Mouse (Mus musculus): ENCODE results near the gene Mfsd12. TPM values are rescaled to one million over a fixed set of nuclear protein-coding genes. Genes with fewer than 3 reads are reported as not detected.
A peak's percentile ranks its signal among the peaks of the same experiment; 100 is the strongest.

Gene Mfsd12
- total and polyA plus RNA-seq, 3 experiments: 22.5 to 29.0 TPM; not detected in 1

DNA sequence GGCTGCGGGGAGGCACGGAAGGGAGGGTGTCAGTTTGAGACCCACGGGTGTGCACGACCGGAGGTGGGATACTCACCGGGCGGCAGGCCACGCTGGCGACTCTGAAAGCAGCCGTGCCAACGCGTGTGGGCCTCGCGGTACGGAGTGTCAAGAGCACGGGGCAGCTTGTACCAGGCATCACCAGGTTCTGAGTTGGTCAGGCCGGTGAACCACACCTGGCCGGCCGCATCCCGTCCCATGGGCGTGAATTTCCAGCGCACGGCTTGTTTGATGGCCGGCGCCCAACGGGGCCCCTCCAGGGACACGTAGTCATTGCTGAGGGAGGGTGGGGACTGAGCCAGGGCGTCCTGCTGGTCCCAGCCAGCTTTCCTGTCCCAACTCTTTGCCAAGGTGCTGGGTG lies 7.4 kb downstream of the Mfsd12 start:
- peaks cover 0 to 5% of the 10 kb centered on the region in 2 experiments; a peak in 1 of 4 replicates for H3K4me1 ChIP-seq (ENCODE audit: control insufficient read depth in 1 of 2, insufficient read depth in 2 of 2, low read length in 2 of 2)
- H3K9me3 ChIP-seq (replicated peaks; ENCODE audit: insufficient read depth, low read length): no peaks in the 10 kb centered on the region
- no peaks in the 10 kb centered on the region for H3K27me3 ChIP-seq (ENCODE audit: control insufficient read depth in 1 of 2, insufficient read depth in 2 of 2, low read length in 2 of 2)
- peaks cover 3% of the 10 kb centered on the region; the same call in 1 of the 2 replicates for H3K79me2 ChIP-seq (ENCODE audit: control insufficient read depth, insufficient read depth, low read length, poor library complexity)
- no peak overlapping the region for H3K9ac ChIP-seq (ENCODE audit: control insufficient read depth, low read depth, low read length, poor library complexity, severe bottlenecking)
- H3K36me3 ChIP-seq (ENCODE audit: control insufficient read depth in 1 of 2, insufficient read depth in 2 of 2, low read length in 2 of 2): peaks cover 0 to 3% of the 10 kb centered on the region in 2 experiments; a peak in 1 of 4 replicates
- no peak overlapping the region for H3K27ac ChIP-seq (ENCODE audit: control insufficient read depth, low read depth, low read length)
- TF ChIP-seq BHLHE40 (IDR thresholded peaks at IDR 0.05; ENCODE audit: borderline replicate concordance, low read depth, low read length): no peak
- TF ChIP-seq RAD21 (IDR thresholded peaks at IDR 0.05; ENCODE audit: low read depth, low read length): no peak
- TF ChIP-seq ZNF384 (IDR thresholded peaks at IDR 0.05; ENCODE audit: low read depth, low read length): no peak
- no peak for TF ChIP-seq MAFK (IDR thresholded peaks at IDR 0.05; ENCODE audit: borderline replicate concordance, low read depth, low read length)
- TF ChIP-seq MAZ (IDR thresholded peaks at IDR 0.05; ENCODE audit: low read depth, low read length): no peak
- no peak; the same call in 1 of the 2 replicates for TF ChIP-seq ZMIZ1 (IDR thresholded peaks at IDR 0.05; ENCODE audit: low read depth, low read length)
- TF ChIP-seq CTCF (IDR thresholded peaks at IDR 0.05 in 2 of 3, conservative IDR thresholded peaks at IDR 0.05 in 1 of 3; ENCODE audit: control insufficient read depth in 1 of 3, insufficient read depth in 1 of 3, low read depth in 2 of 3, low read length in 3 of 3, poor library complexity in 1 of 3, severe bottlenecking in 1 of 3): no peak
- no peak for TF ChIP-seq NRF1 (IDR thresholded peaks at IDR 0.05; ENCODE audit: insufficient read depth, low read depth, low read length, poor library complexity, severe bottlenecking)
- TF ChIP-seq SIN3A (IDR thresholded peaks at IDR 0.05; ENCODE audit: low read length): no peak
- no peak for TF ChIP-seq USF1 (IDR thresholded peaks at IDR 0.05; ENCODE audit: low read depth, low read length)
- no peak for TF ChIP-seq MXI1 (IDR thresholded peaks at IDR 0.05; ENCODE audit: low read depth, low read length)
- no peak for TF ChIP-seq POLR2AphosphoS5 (IDR thresholded peaks at IDR 0.05; ENCODE audit: borderline replicate concordance, low read depth, low read length)
- TF ChIP-seq TCF12 (IDR thresholded peaks at IDR 0.05; ENCODE audit: low read depth, low read length): no peak
- TF ChIP-seq ZC3H11A (IDR thresholded peaks at IDR 0.05; ENCODE audit: low read depth, low read length): no peak
- TF ChIP-seq HCFC1 (IDR thresholded peaks at IDR 0.05; ENCODE audit: low read depth, low read length): no peak
- no peak for TF ChIP-seq POLR2AphosphoS2 (IDR thresholded peaks at IDR 0.05; ENCODE audit: low read length)
- no peak for TF ChIP-seq CHD2 (IDR thresholded peaks at IDR 0.05; ENCODE audit: low read length)
- TF ChIP-seq CHD1 (IDR thresholded peaks at IDR 0.05; ENCODE audit: low read depth, low read length): no peak
- no peak for DNase-seq (ENCODE audit: low read depth, low spot score)
- no peak overlapping the region for H3K4me3 ChIP-seq (ENCODE audit: control insufficient read depth in 1 of 2, insufficient read depth in 1 of 2, low read depth in 2 of 2, low read length in 2 of 2)

DNA sequence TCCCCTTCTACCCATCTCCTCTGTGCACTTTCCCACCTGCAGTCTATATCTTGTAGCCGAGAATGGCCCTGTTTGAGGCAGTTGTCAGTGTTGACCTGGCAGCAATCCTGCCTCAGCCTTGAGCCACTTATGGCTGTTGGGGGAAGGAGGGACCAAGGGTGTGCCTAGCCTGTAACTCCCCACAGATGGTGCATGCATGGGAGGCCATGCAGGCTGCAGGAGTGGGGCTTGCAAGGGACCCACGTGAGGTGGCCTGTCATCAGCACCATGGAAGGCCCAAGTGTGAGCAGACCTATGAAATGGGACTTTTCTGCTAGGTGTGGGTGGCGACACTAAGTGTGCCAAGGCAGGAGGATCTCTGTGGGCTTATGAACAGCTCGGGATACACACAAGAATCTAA lies 7.8 kb downstream of the Mfsd12 start:
- no peak for DNase-seq (ENCODE audit: low read depth, low spot score)
- H3K9ac ChIP-seq (ENCODE audit: control insufficient read depth, low read depth, low read length, poor library complexity, severe bottlenecking): no peak overlapping the region
- H3K4me3 ChIP-seq (ENCODE audit: control insufficient read depth in 1 of 2, insufficient read depth in 1 of 2, low read depth in 2 of 2, low read length in 2 of 2): no peak overlapping the region
- no peaks in the 10 kb centered on the region for H3K9me3 ChIP-seq (replicated peaks; ENCODE audit: insufficient read depth, low read length)
- peaks cover 0 to 5% of the 10 kb centered on the region in 2 experiments; a peak in 1 of 4 replicates for H3K4me1 ChIP-seq (ENCODE audit: control insufficient read depth in 1 of 2, insufficient read depth in 2 of 2, low read length in 2 of 2)
- no peak overlapping the region for H3K27ac ChIP-seq (ENCODE audit: control insufficient read depth, low read depth, low read length)
- no peaks in the 10 kb centered on the region for H3K79me2 ChIP-seq (ENCODE audit: control insufficient read depth, insufficient read depth, low read length, poor library complexity)
- H3K27me3 ChIP-seq (ENCODE audit: control insufficient read depth in 1 of 2, insufficient read depth in 2 of 2, low read length in 2 of 2): no peaks in the 10 kb centered on the region
- peaks cover 0 to 3% of the 10 kb centered on the region in 2 experiments; a peak in 1 of 4 replicates for H3K36me3 ChIP-seq (ENCODE audit: control insufficient read depth in 1 of 2, insufficient read depth in 2 of 2, low read length in 2 of 2)
- TF ChIP-seq ETS1 (IDR thresholded peaks at IDR 0.05; ENCODE audit: low read depth, low read length): no peak
- no peak for TF ChIP-seq ZNF384 (IDR thresholded peaks at IDR 0.05; ENCODE audit: low read depth, low read length)
- no peak for TF ChIP-seq BHLHE40 (IDR thresholded peaks at IDR 0.05; ENCODE audit: borderline replicate concordance, low read depth, low read length)
- no peak for TF ChIP-seq E2F4 (IDR thresholded peaks at IDR 0.05; ENCODE audit: borderline replicate concordance, low read depth, low read length)
- no peak for TF ChIP-seq MAX (IDR thresholded peaks at IDR 0.05; ENCODE audit: low read length)
- TF ChIP-seq MYC (IDR thresholded peaks at IDR 0.05; ENCODE audit: low read depth, low read length): no peak
- no peak for TF ChIP-seq RAD21 (IDR thresholded peaks at IDR 0.05; ENCODE audit: low read depth, low read length)
- TF ChIP-seq ELF1 (IDR thresholded peaks at IDR 0.05; ENCODE audit: low read depth, low read length): no peak
- TF ChIP-seq TBP (IDR thresholded peaks at IDR 0.05; ENCODE audit: low read depth, low read length): no peak
- no peak for TF ChIP-seq CHD1 (IDR thresholded peaks at IDR 0.05; ENCODE audit: low read depth, low read length)
- no peak for TF ChIP-seq GATA1 (IDR thresholded peaks at IDR 0.05; ENCODE audit: low read depth, low read length)
- no peak for TF ChIP-seq SIN3A (IDR thresholded peaks at IDR 0.05; ENCODE audit: low read length)
- 0 out of 2 replicates have a peak, but pooled peaks have one; percentile 17 for TF ChIP-seq MAZ (IDR thresholded peaks at IDR 0.05; ENCODE audit: low read depth, low read length)
- TF ChIP-seq NRF1 (IDR thresholded peaks at IDR 0.05; ENCODE audit: insufficient read depth, low read depth, low read length, poor library complexity, severe bottlenecking): no peak
- peak; percentile 41; the same call in 1 of the 2 replicates for TF ChIP-seq NELFE (IDR thresholded peaks at IDR 0.05; ENCODE audit: low read depth, low read length)
- peak; percentile 83; the same call in 1 of the 2 replicates for TF ChIP-seq POLR2AphosphoS5 (IDR thresholded peaks at IDR 0.05; ENCODE audit: borderline replicate concordance, low read depth, low read length)
- no peak for TF ChIP-seq ZMIZ1 (IDR thresholded peaks at IDR 0.05; ENCODE audit: low read depth, low read length)
- TF ChIP-seq USF1 (IDR thresholded peaks at IDR 0.05; ENCODE audit: low read depth, low read length): no peak
- peak; percentile 48; the same call in 1 of the 2 replicates for TF ChIP-seq POLR2AphosphoS2 (IDR thresholded peaks at IDR 0.05; ENCODE audit: low read length)
- TF ChIP-seq RCOR1 (IDR thresholded peaks at IDR 0.05; ENCODE audit: low read depth, low read length): no peak
- TF ChIP-seq ZKSCAN1 (IDR thresholded peaks at IDR 0.05; ENCODE audit: low read depth, low read length): no peak; the same call in 1 of the 2 replicates
- no peak for TF ChIP-seq MEF2A (IDR thresholded peaks at IDR 0.05; ENCODE audit: extremely low read depth, insufficient replicate concordance, low read depth, low read length, poor library complexity, severe bottlenecking)
- no peak for TF ChIP-seq TCF12 (IDR thresholded peaks at IDR 0.05; ENCODE audit: low read depth, low read length)

Measured in MEL (cell line).